Mouse (Mus musculus) cerebellum, postnatal 14 days (tissue): Measurements from ENCODE around the gene Cd93.

ENCODE experiments used
- DNase-seq, 2 experiments: peaks; one replicate each; pipeline ENCODE4 v3.0.0; 2021; ENCODE audit warnings: mixed read lengths in 2 of 2

Cd93 gene

GRCm38 (mm10) chr2:148441421-148441820 is 1.9 kb downstream of the Cd93 start:
- no peak for DNase-seq

GRCm38 (mm10) chr2:148439691-148440276 is 3.6 kb downstream of the Cd93 start:
- DNase-seq: no peak

- no peak for DNase-seq
Observed at GRCm38 (mm10) chr2:148436285-148436684, 7.1 kb downstream of the Cd93 start.

GRCm38 (mm10) chr2:148432346-148432745 is 11.0 kb downstream of the Cd93 start:
- DNase-seq: no peak

- no peak for DNase-seq
Observed at GRCm38 (mm10) chr2:148430941-148431340, 12.4 kb downstream of the Cd93 start.

GRCm38 (mm10) chr2:148429001-148429505 is 14.3 kb downstream of the Cd93 start:
- no peak for DNase-seq

- no peak for DNase-seq
Observed at GRCm38 (mm10) chr2:148428523-148428922, 14.8 kb downstream of the Cd93 start.

GRCm38 (mm10) chr2:148427553-148427952 is 15.8 kb downstream of the Cd93 start:
- no peak for DNase-seq

GRCm38 (mm10) chr2:148425709-148426382 is 17.5 kb downstream of the Cd93 start:
- no peak for DNase-seq

- DNase-seq: no peak
Observed at GRCm38 (mm10) chr2:148421706-148422105, 21.7 kb downstream of the Cd93 start.

- no peak for DNase-seq
Observed at GRCm38 (mm10) chr2:148421112-148421511, 22.3 kb downstream of the Cd93 start.

GRCm38 (mm10) chr2:148419776-148420175 is 23.6 kb downstream of the Cd93 start:
- no peak for DNase-seq

GRCm38 (mm10) chr2:148419151-148419550 is 24.2 kb downstream of the Cd93 start:
- no peak for DNase-seq

- no peak for DNase-seq
Observed at GRCm38 (mm10) chr2:148409821-148410220, 33.5 kb downstream of the Cd93 start.

- peak; percentile 63 to 77 for DNase-seq
Observed at GRCm38 (mm10) chr2:148409141-148409540, 34.2 kb downstream of the Cd93 start.

- DNase-seq: no peak
Observed at GRCm38 (mm10) chr2:148408761-148409120, 34.6 kb downstream of the Cd93 start.

- peak; percentile 7 for DNase-seq
Observed at GRCm38 (mm10) chr2:148407870-148408760, 35.2 kb downstream of the Cd93 start, which contains the start of gene Thbd. Gene Thbd (minus strand): TSS chr2:148408188.

- DNase-seq: peak; percentile 17 to 18
Observed at GRCm38 (mm10) chr2:148406971-148407869, 36.1 kb downstream of the Cd93 start.

GRCm38 (mm10) chr2:148406160-148406970 is 37.0 kb downstream of the Cd93 start:
- DNase-seq: peak; percentile 40 to 45

GRCm38 (mm10) chr2:148404906-148405305 is 38.5 kb downstream of the Cd93 start:
- no peak for DNase-seq

GRCm38 (mm10) chr2:148402227-148402626 is 41.1 kb downstream of the Cd93 start:
- DNase-seq: no peak
